Mouse (Mus musculus) megakaryocyte-erythroid progenitor cell, adult 5-6 weeks (primary cell): ENCODE results near the gene Wnk1. TPM values are rescaled to one million over a fixed set of nuclear protein-coding genes. Genes with fewer than 3 reads are reported as not detected.
"Not testable (repeated sequence)": the region's sequence is repeated elsewhere in the genome, so short reads cannot be mapped to it uniquely, and the experiment has no call there.

ENCODE experiments used
- ATAC-seq: replicated peaks from 2 replicates; pipeline ENCODE4 v1.8.0; 2016; ENCODE audit warnings: mild to moderate bottlenecking, inconsistent platforms; ENCODE audit not compliant: severe bottlenecking, poor library complexity, low FRiP score, low TSS enrichment
- total RNA-seq, 2 experiments: library from RNA; stranded (forward) in 1 of 2; stranded (reverse) in 1 of 2; fragments of 200-1000, 215-1000 nt in 1 of 2; fragments of >200 nt in 1 of 2; fragmentation: Nextera tagmentation in 1 of 2; gene quantifications; 2 replicates each; pipeline ENCODE4 v1.2.3; 2014 to 2017

The Wnk1 gene
- 268 and 306 TPM in 2 replicates for total RNA-seq (2014; fragmentation: Nextera tagmentation)
- 123 and 192 TPM in 2 replicates for total RNA-seq (2017)

GRCm38 (mm10) chr6:120038366-120039255 lies at the start of gene Wnk1:
Gene Wnk1 (minus strand): TSS chr6:120038672.
- peak; percentile 77 for ATAC-seq

- ATAC-seq = not testable (repeated sequence)
These were observed 48.6 kb upstream of the Wnk1 start for GRCm38 (mm10) chr6:120087041-120087440.

GRCm38 (mm10) chr6:120085832-120086231 lies 47.4 kb upstream of the Wnk1 start:
- ATAC-seq = no peak

GRCm38 (mm10) chr6:120084983-120085382 lies 46.5 kb upstream of the Wnk1 start:
- no peak for ATAC-seq

- 0 out of 2 replicates have a peak, but pooled peaks have one; percentile 41 for ATAC-seq
These were observed 45.0 kb upstream of the Wnk1 start for GRCm38 (mm10) chr6:120083442-120083841.

- 0 out of 2 replicates have a peak, but pooled peaks have one; percentile 59 for ATAC-seq
These were observed 44.5 kb upstream of the Wnk1 start for GRCm38 (mm10) chr6:120082951-120083411.

- ATAC-seq = no peak
These were observed 43.9 kb upstream of the Wnk1 start for GRCm38 (mm10) chr6:120082251-120082950.

- ATAC-seq = no peak
These were observed 43.0 kb upstream of the Wnk1 start for GRCm38 (mm10) chr6:120081516-120081915.

- ATAC-seq = no peak
These were observed 41.1 kb upstream of the Wnk1 start for GRCm38 (mm10) chr6:120079547-120079946.

- ATAC-seq = peak; percentile 74
These were observed 38.4 kb upstream of the Wnk1 start for GRCm38 (mm10) chr6:120076619-120077450.

GRCm38 (mm10) chr6:120072630-120073029 lies 34.2 kb upstream of the Wnk1 start:
- ATAC-seq = no peak

GRCm38 (mm10) chr6:120069546-120069945 lies 31.1 kb upstream of the Wnk1 start:
- ATAC-seq = no peak

GRCm38 (mm10) chr6:120065552-120066177 lies 27.2 kb upstream of the Wnk1 start:
- ATAC-seq = peak; percentile 78; the same call in 1 of the 2 replicates

- ATAC-seq = 0 out of 2 replicates have a peak, but pooled peaks have one; percentile 22
These were observed 26.2 kb upstream of the Wnk1 start for GRCm38 (mm10) chr6:120064627-120065026.

- ATAC-seq = no peak
These were observed 24.5 kb upstream of the Wnk1 start for GRCm38 (mm10) chr6:120062934-120063333.

GRCm38 (mm10) chr6:120055666-120056540 lies 17.4 kb upstream of the Wnk1 start:
- no peak for ATAC-seq

- no peak for ATAC-seq
These were observed 15.9 kb upstream of the Wnk1 start for GRCm38 (mm10) chr6:120054412-120054811.

GRCm38 (mm10) chr6:120047705-120048292 lies 9.3 kb upstream of the Wnk1 start:
- no peak for ATAC-seq
